Mouse (Mus musculus): ENCODE data around the gene Fam111a. TPM values are rescaled to one million over a fixed set of nuclear protein-coding genes. Genes with fewer than 3 reads are reported as not detected.
A peak's percentile ranks its signal among the peaks of the same experiment; 100 is the strongest.
"Not testable (repeated sequence)": the region's sequence is repeated elsewhere in the genome, so short reads cannot be mapped to it uniquely, and the experiment has no call there.

Gene Fam111a
- polyA plus RNA-seq (2014; fragmentation: Nextera tagmentation; extraction: Ambion mirVana): 5.1 and 7.3 TPM in 2 replicates

GRCm38 (mm10) chr19:12545440-12545839 is at the start of gene Fam111a:
Gene Fam111a (plus strand): TSS chr19:12545740.
- ATAC-seq (ENCODE audit: low read depth); H3K9ac ChIP-seq (replicated peaks; ENCODE audit: low read depth, low read length); H3K9me3 ChIP-seq (ENCODE audit: control insufficient read depth, low read length); H3K4me3 ChIP-seq (ENCODE audit: low read depth, low read length); H3K27me3 ChIP-seq (ENCODE audit: control insufficient read depth, insufficient read depth, low read length); H3K4me2 ChIP-seq (ENCODE audit: low read depth, low read length); H3K27ac ChIP-seq (ENCODE audit: low read depth, low read length); H3K36me3 ChIP-seq (ENCODE audit: control insufficient read depth, insufficient read depth, low read length); H3K4me1 ChIP-seq (ENCODE audit: control insufficient read depth, insufficient read depth, low read length): not testable (repeated sequence)
- WGBS: 94% methylated on average over 11 of the region's 11 CpGs

GRCm38 (mm10) chr19:12496241-12496640 is 49.3 kb upstream of the Fam111a start:
- no peak overlapping the region for H3K4me3 ChIP-seq (ENCODE audit: low read depth, low read length)
- H3K9me3 ChIP-seq (ENCODE audit: control insufficient read depth, low read length): no peaks in the 10 kb centered on the region
- H3K4me1 ChIP-seq (ENCODE audit: control insufficient read depth, insufficient read depth, low read length): peaks cover 13% of the 10 kb centered on the region; the same call in 1 of the 2 replicates
- H3K9ac ChIP-seq (replicated peaks; ENCODE audit: low read depth, low read length): no peak overlapping the region
- H3K27ac ChIP-seq (ENCODE audit: low read depth, low read length): peak overlapping the region; percentile 57
- no peak for ATAC-seq (ENCODE audit: low read depth)
- 55% methylated on average over 2 of the region's 2 CpGs for WGBS
- no peaks in the 10 kb centered on the region for H3K27me3 ChIP-seq (ENCODE audit: control insufficient read depth, insufficient read depth, low read length)
- H3K4me2 ChIP-seq (ENCODE audit: low read depth, low read length): no peak overlapping the region
- H3K36me3 ChIP-seq (ENCODE audit: control insufficient read depth, insufficient read depth, low read length): peaks cover 9% of the 10 kb centered on the region

GRCm38 (mm10) chr19:12497909-12498308 is 47.6 kb upstream of the Fam111a start:
- H3K36me3 ChIP-seq (ENCODE audit: control insufficient read depth, insufficient read depth, low read length): no peaks in the 10 kb centered on the region
- H3K9me3 ChIP-seq (ENCODE audit: control insufficient read depth, low read length): no peaks in the 10 kb centered on the region
- no peak for ATAC-seq (ENCODE audit: low read depth)
- H3K4me1 ChIP-seq (ENCODE audit: control insufficient read depth, insufficient read depth, low read length): peaks cover 13% of the 10 kb centered on the region; the same call in 1 of the 2 replicates
- H3K9ac ChIP-seq (replicated peaks; ENCODE audit: low read depth, low read length): no peak overlapping the region
- 39% methylated on average over 2 of the region's 2 CpGs for WGBS
- H3K4me2 ChIP-seq (ENCODE audit: low read depth, low read length): peak overlapping the region; percentile 70; the same call in 1 of the 2 replicates
- H3K27ac ChIP-seq (ENCODE audit: low read depth, low read length): peak overlapping the region; percentile 70
- H3K27me3 ChIP-seq (ENCODE audit: control insufficient read depth, insufficient read depth, low read length): no peaks in the 10 kb centered on the region
- no peak overlapping the region; the same call in 1 of the 2 replicates for H3K4me3 ChIP-seq (ENCODE audit: low read depth, low read length)

- Histone ChIP-seq H3K4me3 (ENCODE audit: low read depth, low read length) (peak overlapping the region; percentile 9; the same call in 1 of the 2 replicates), H3K9ac (replicated peaks; ENCODE audit: low read depth, low read length) (no peak overlapping the region; the same call in 1 of the 2 replicates), H3K36me3 (ENCODE audit: control insufficient read depth, insufficient read depth, low read length) (no peaks in the 10 kb centered on the region), H3K27me3 (ENCODE audit: control insufficient read depth, insufficient read depth, low read length) (no peaks in the 10 kb centered on the region), H3K4me1 (ENCODE audit: control insufficient read depth, insufficient read depth, low read length) (peaks cover 13% of the 10 kb centered on the region; the same call in 1 of the 2 replicates), H3K9me3 (ENCODE audit: control insufficient read depth, low read length) (no peaks in the 10 kb centered on the region), H3K27ac (ENCODE audit: low read depth, low read length) (peak overlapping the region; percentile 70), H3K4me2 (ENCODE audit: low read depth, low read length) (peak overlapping the region; percentile 70; the same call in 1 of the 2 replicates)
- ATAC-seq (ENCODE audit: low read depth): no peak
- 30% methylated on average over 4 of the region's 4 CpGs for WGBS
Measured at GRCm38 (mm10) chr19:12498321-12498720, 47.2 kb upstream of the Fam111a start.

GRCm38 (mm10) chr19:12498941-12499340 is 46.6 kb upstream of the Fam111a start:
- peaks cover 13% of the 10 kb centered on the region; the same call in 1 of the 2 replicates for H3K4me1 ChIP-seq (ENCODE audit: control insufficient read depth, insufficient read depth, low read length)
- peak overlapping the region; percentile 70 for H3K4me2 ChIP-seq (ENCODE audit: low read depth, low read length)
- peak overlapping the region; percentile 9; the same call in 1 of the 2 replicates for H3K4me3 ChIP-seq (ENCODE audit: low read depth, low read length)
- H3K9ac ChIP-seq (replicated peaks; ENCODE audit: low read depth, low read length): no peak overlapping the region
- H3K27ac ChIP-seq (ENCODE audit: low read depth, low read length): peak overlapping the region; percentile 70
- WGBS: 22% methylated on average over 1 of the region's 1 CpGs
- ATAC-seq (ENCODE audit: low read depth): no peak
- no peaks in the 10 kb centered on the region for H3K27me3 ChIP-seq (ENCODE audit: control insufficient read depth, insufficient read depth, low read length)
- no peaks in the 10 kb centered on the region for H3K36me3 ChIP-seq (ENCODE audit: control insufficient read depth, insufficient read depth, low read length)
- H3K9me3 ChIP-seq (ENCODE audit: control insufficient read depth, low read length): no peaks in the 10 kb centered on the region

- Histone ChIP-seq H3K27me3 (ENCODE audit: control insufficient read depth, insufficient read depth, low read length) (no peaks in the 10 kb centered on the region), H3K4me1 (ENCODE audit: control insufficient read depth, insufficient read depth, low read length) (peaks cover 13% of the 10 kb centered on the region; the same call in 1 of the 2 replicates), H3K4me3 (ENCODE audit: low read depth, low read length) (peak overlapping the region; percentile 92), H3K36me3 (ENCODE audit: control insufficient read depth, insufficient read depth, low read length) (no peaks in the 10 kb centered on the region), H3K9me3 (ENCODE audit: control insufficient read depth, low read length) (no peaks in the 10 kb centered on the region), H3K27ac (ENCODE audit: low read depth, low read length) (peak overlapping the region; percentile 95), H3K9ac (replicated peaks; ENCODE audit: low read depth, low read length) (peak overlapping the region; percentile 95), H3K4me2 (ENCODE audit: low read depth, low read length) (peak overlapping the region; percentile 70)
- no peak for ATAC-seq (ENCODE audit: low read depth)
- 4% methylated on average over 2 of the region's 2 CpGs for WGBS
Measured at GRCm38 (mm10) chr19:12499485-12499884, 46.1 kb upstream of the Fam111a start.

- Histone ChIP-seq H3K9me3 (ENCODE audit: control insufficient read depth, low read length) (no peaks in the 10 kb centered on the region), H3K9ac (replicated peaks; ENCODE audit: low read depth, low read length) (peak overlapping the region; percentile 95), H3K4me2 (ENCODE audit: low read depth, low read length) (peak overlapping the region; percentile 70), H3K27me3 (ENCODE audit: control insufficient read depth, insufficient read depth, low read length) (no peaks in the 10 kb centered on the region), H3K36me3 (ENCODE audit: control insufficient read depth, insufficient read depth, low read length) (no peaks in the 10 kb centered on the region), H3K4me3 (ENCODE audit: low read depth, low read length) (peak overlapping the region; percentile 92), H3K27ac (ENCODE audit: low read depth, low read length) (peak overlapping the region; percentile 95), H3K4me1 (ENCODE audit: control insufficient read depth, insufficient read depth, low read length) (peaks cover 13% of the 10 kb centered on the region; the same call in 1 of the 2 replicates)
- ATAC-seq (ENCODE audit: low read depth): peak; percentile 22
- WGBS: 6% methylated on average over 3 of the region's 3 CpGs
Measured at GRCm38 (mm10) chr19:12500124-12500523, 45.4 kb upstream of the Fam111a start.

GRCm38 (mm10) chr19:12500881-12501311 is 44.6 kb upstream of the Fam111a start:
- Histone ChIP-seq H3K9me3 (ENCODE audit: control insufficient read depth, low read length) (no peaks in the 10 kb centered on the region), H3K9ac (replicated peaks; ENCODE audit: low read depth, low read length) (peak overlapping the region; percentile 95), H3K36me3 (ENCODE audit: control insufficient read depth, insufficient read depth, low read length) (no peaks in the 10 kb centered on the region), H3K4me2 (ENCODE audit: low read depth, low read length) (peak overlapping the region; percentile 70), H3K27me3 (ENCODE audit: control insufficient read depth, insufficient read depth, low read length) (no peaks in the 10 kb centered on the region), H3K4me3 (ENCODE audit: low read depth, low read length) (peak overlapping the region; percentile 92), H3K27ac (ENCODE audit: low read depth, low read length) (peak overlapping the region; percentile 95), H3K4me1 (ENCODE audit: control insufficient read depth, insufficient read depth, low read length) (peaks cover 9% of the 10 kb centered on the region; the same call in 1 of the 2 replicates)
- ATAC-seq (ENCODE audit: low read depth): peak; percentile 65
- 0% methylated on average over 33 of the region's 38 CpGs for WGBS
